Mouse (Mus musculus) embryo, embryonic 9.5 days (tissue): ENCODE measurements at regions not wholly inside any gene's neighbourhood (a gene's known extent, or its start where the extent isn't known, plus 50 kb on each side); places are given as distances from the start of the nearest gene placed in this dataset.

Experiments used
- DNase-seq: peaks from one replicate; pipeline ENCODE4 v3.0.0-alpha.2; 2017; ENCODE audit errors: extremely low spot score

- no peak for DNase-seq
Measured at GRCm38 (mm10) chr5:45136696-45137095, 313.3 kb downstream of the Qdpr start.

GRCm38 (mm10) chr5:45127971-45128370 is 322.1 kb downstream of the Qdpr start:
- DNase-seq, result no peak

- peak; percentile 15 for DNase-seq
Measured at GRCm38 (mm10) chr5:45121751-45122280, 322.3 kb upstream of the Ldb2 start.

- DNase-seq, result no peak
Measured at GRCm38 (mm10) chr5:45119757-45120156, 320.3 kb upstream of the Ldb2 start.

GRCm38 (mm10) chr5:45111246-45111645 is 311.8 kb upstream of the Ldb2 start:
- no peak for DNase-seq

- no peak for DNase-seq
Measured at GRCm38 (mm10) chr5:45110797-45111196, 311.3 kb upstream of the Ldb2 start.

- DNase-seq, result no peak
Measured at GRCm38 (mm10) chr5:45105236-45105816, 305.8 kb upstream of the Ldb2 start.

- no peak for DNase-seq
Measured at GRCm38 (mm10) chr5:45103763-45104428, 304.4 kb upstream of the Ldb2 start.

GRCm38 (mm10) chr5:45102661-45103060 is 303.2 kb upstream of the Ldb2 start:
- no peak for DNase-seq

- no peak for DNase-seq
Measured at GRCm38 (mm10) chr5:45101777-45102176, 302.3 kb upstream of the Ldb2 start.

GRCm38 (mm10) chr5:45099082-45099481 is 299.6 kb upstream of the Ldb2 start:
- no peak for DNase-seq

GRCm38 (mm10) chr5:45097941-45098340 is 298.5 kb upstream of the Ldb2 start:
- no peak for DNase-seq

- DNase-seq, result no peak
Measured at GRCm38 (mm10) chr5:45084741-45085140, 285.3 kb upstream of the Ldb2 start.

GRCm38 (mm10) chr5:45082601-45083000 is 283.1 kb upstream of the Ldb2 start:
- no peak for DNase-seq

GRCm38 (mm10) chr5:45076347-45076890 is 276.9 kb upstream of the Ldb2 start:
- no peak for DNase-seq

- DNase-seq, result no peak
Measured at GRCm38 (mm10) chr5:45075195-45075594, 275.7 kb upstream of the Ldb2 start.

- no peak for DNase-seq
Measured at GRCm38 (mm10) chr5:45072529-45072928, 273.0 kb upstream of the Ldb2 start.

- no peak for DNase-seq
Measured at GRCm38 (mm10) chr5:45065917-45066699, 266.6 kb upstream of the Ldb2 start.

- DNase-seq, result no peak
Measured at GRCm38 (mm10) chr5:45062567-45062966, 263.1 kb upstream of the Ldb2 start.

GRCm38 (mm10) chr5:45055276-45055959 is 255.9 kb upstream of the Ldb2 start:
- DNase-seq, result no peak

- DNase-seq, result no peak
Measured at GRCm38 (mm10) chr5:45049410-45049809, 249.9 kb upstream of the Ldb2 start.

- no peak for DNase-seq
Measured at GRCm38 (mm10) chr5:45042914-45043313, 243.4 kb upstream of the Ldb2 start.
